Mouse (Mus musculus): Measurements from ENCODE around the gene Cyp1b1.

The Cyp1b1 gene

GRCm38 (mm10) chr17:79714931-79715637, at the start of gene Cyp1b1:
Cyp1b1 (minus strand) TSS chr17:79715061.
- DNase-seq (ENCODE audit: low read depth): no peak

GRCm38 (mm10) chr17:79761841-79762240, 47.0 kb upstream of the Cyp1b1 start:
- DNase-seq (ENCODE audit: low read depth): no peak

GRCm38 (mm10) chr17:79753831-79754230, 39.0 kb upstream of the Cyp1b1 start:
- DNase-seq (ENCODE audit: low read depth): no peak

DNA sequence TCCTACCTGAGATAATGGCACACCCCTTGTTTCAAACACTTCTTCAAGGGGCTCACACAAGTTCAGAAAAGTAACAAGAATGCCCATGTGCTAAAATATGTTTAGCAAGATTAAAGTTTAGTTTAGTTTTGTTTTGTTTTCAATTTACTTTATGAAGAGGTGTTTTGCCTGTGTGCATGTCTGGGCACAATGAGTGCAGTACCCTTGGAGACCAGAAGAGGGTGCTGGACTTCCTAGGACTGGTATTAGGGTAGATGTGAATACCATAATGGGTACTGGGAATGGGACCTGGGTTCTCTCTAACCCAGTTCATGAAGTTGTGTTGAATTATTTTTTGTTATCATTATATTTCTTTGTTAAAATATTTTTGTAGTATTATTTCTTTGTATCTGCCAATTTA, 38.0 kb upstream of the Cyp1b1 start:
- DNase-seq (ENCODE audit: low read depth): no peak

GRCm38 (mm10) chr17:79751661-79752191, 36.9 kb upstream of the Cyp1b1 start:
- no peak for DNase-seq (ENCODE audit: low read depth)

DNA sequence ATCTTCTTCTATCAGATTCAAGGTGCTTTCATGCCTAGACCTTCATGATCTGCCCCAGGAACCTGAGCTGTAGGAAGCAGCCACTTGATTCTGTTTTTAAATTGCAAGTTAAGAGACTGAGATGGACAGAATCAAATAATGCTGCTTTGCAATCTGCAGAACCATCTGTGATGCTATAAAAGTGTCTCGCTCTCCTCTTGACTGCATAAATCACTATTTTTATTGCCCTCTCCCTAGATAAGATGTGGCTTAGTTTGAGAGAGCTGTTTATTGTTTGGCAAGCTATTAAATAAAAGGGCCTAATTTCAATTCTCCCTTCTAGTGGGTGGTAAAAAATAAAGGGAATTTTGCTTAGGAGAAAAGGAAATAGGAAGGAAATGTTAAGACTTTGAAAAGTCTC, 34.8 kb upstream of the Cyp1b1 start:
- no peak for DNase-seq (ENCODE audit: low read depth)

DNA sequence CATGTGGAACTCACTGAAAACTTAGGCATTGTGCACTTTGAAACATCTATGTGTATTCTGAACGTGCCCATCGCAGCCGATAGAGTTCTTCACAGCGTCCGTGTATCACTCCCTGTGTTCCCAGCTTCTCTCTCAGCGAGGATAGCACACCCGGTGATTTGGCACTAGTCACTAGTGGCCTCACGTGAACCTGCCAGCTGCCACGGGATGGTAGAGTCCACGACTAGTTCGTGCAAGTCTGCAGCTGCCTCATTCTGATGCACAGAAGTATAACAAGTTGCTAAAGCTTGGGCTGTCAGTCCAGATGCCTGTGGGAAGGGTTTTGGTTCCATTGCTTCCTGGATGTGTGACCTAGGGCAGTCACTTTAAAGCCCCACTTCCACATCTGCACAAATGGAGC, 32.1 kb upstream of the Cyp1b1 start:
- DNase-seq (ENCODE audit: low read depth): no peak

GRCm38 (mm10) chr17:79746146-79746591, 31.3 kb upstream of the Cyp1b1 start:
- DNase-seq (ENCODE audit: low read depth): peak; percentile 93

GRCm38 (mm10) chr17:79745051-79745731, 30.3 kb upstream of the Cyp1b1 start:
- DNase-seq (ENCODE audit: low read depth): no peak

- DNase-seq (ENCODE audit: low read depth): no peak
Observed at GRCm38 (mm10) chr17:79743507-79743906, 28.6 kb upstream of the Cyp1b1 start.

DNA sequence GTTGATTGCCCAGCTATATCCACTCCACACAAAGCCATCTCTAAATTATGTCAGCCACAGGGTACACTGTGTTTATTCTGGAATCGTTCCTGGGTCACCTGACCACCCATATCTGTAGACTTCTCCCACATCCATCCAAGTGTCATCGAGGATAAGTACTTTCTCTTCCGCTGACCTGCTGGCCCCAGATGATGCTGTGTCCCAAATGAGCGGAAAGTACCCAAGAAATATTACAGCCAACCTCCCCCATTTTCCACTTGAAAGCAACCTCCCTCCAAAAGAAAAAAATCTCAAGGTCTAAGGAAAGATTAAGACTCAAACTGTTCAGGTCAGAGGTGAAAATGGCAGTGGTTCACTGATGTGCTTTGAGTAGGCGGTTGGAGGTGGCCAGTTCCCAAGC, 27.8 kb upstream of the Cyp1b1 start:
- DNase-seq (ENCODE audit: low read depth): no peak

DNA sequence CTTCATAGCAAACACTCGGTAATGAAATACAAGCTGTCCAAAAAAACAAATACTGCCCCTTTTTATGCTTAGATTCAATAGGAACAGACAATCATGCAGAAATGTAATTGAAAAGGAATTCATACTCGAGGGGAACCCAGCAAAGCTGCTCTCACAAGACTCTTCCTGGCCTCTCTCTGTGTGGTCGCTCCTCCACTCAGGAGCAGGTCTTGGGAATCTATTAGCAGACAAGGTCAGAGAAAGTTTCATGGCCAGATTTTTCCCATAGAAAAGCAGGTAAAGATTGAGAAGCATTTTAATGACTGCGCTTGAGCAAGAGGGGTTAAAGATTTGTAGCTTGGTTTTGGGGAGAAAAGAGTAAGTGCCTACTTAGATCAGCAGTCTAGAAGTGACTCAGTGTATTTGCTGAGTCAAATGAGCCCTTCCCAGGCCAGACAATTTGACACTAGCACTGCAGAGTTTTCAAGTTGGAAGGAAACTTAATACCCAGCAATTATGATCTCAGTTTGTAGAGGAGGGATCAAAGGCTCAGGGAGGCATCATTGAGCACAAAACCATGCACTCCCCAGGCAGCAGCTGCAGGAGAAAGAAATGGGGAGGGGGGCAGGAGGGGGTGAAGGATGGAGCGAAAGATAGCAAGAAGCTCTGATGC, 24.1 kb upstream of the Cyp1b1 start:
- peak; percentile 88 for DNase-seq (ENCODE audit: low read depth)

- no peak for DNase-seq (ENCODE audit: low read depth)
Observed at GRCm38 (mm10) chr17:79737598-79737997, 22.7 kb upstream of the Cyp1b1 start.

GRCm38 (mm10) chr17:79733039-79733438, 18.2 kb upstream of the Cyp1b1 start:
- no peak for DNase-seq (ENCODE audit: low read depth)

GRCm38 (mm10) chr17:79730988-79731387, 16.1 kb upstream of the Cyp1b1 start:
- no peak for DNase-seq (ENCODE audit: low read depth)

GRCm38 (mm10) chr17:79728585-79729503, 14.0 kb upstream of the Cyp1b1 start:
- no peak for DNase-seq (ENCODE audit: low read depth)

- DNase-seq (ENCODE audit: low read depth): no peak
Observed at GRCm38 (mm10) chr17:79728053-79728584, 13.3 kb upstream of the Cyp1b1 start.

GRCm38 (mm10) chr17:79726613-79727012, 11.8 kb upstream of the Cyp1b1 start:
- no peak for DNase-seq (ENCODE audit: low read depth)

GRCm38 (mm10) chr17:79720681-79721080, 5.8 kb upstream of the Cyp1b1 start:
- DNase-seq (ENCODE audit: low read depth): no peak

GRCm38 (mm10) chr17:79715649-79716143, 835 bp upstream of the Cyp1b1 start:
- DNase-seq (ENCODE audit: low read depth): peak; percentile 88

- DNase-seq (ENCODE audit: low read depth): no peak
Observed at GRCm38 (mm10) chr17:79714368-79714895, 429 bp downstream of the Cyp1b1 start.

All from fibroblast of lung, adult 2 months (primary cell).